Mouse (Mus musculus) ZHBTc4 (cell line): ENCODE measurements at regions not wholly inside any gene's neighbourhood (a gene's known extent, or its start where the extent isn't known, plus 50 kb on each side); places are given as distances from the start of the nearest gene placed in this dataset.

Source experiments
- DNase-seq: peaks from one replicate; pipeline ENCODE4 v3.0.0-alpha.2; 2011; ENCODE audit warnings: low read depth, low spot score

DNA sequence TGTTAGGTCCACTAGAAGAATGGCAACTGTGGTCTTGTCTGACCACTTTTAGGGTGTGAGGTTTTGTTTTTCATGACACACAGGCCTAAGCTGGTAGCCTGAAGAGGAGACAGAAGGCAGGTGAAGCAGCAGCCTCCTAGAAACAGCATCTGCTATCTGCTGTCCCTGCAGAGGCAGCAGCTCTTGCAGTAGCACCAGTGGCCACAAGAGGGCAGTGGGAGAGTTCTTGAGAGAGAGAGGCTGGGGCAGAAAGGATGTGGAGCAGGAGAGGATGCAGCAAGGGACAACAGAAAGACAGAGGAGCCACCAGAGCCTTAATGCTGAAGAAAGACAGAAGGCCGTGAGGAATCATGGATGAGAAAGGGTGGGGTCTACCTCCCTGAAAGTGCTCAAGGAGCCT, 88.1 kb upstream of the Usp51 start:
- DNase-seq: peak; percentile 73

DNA sequence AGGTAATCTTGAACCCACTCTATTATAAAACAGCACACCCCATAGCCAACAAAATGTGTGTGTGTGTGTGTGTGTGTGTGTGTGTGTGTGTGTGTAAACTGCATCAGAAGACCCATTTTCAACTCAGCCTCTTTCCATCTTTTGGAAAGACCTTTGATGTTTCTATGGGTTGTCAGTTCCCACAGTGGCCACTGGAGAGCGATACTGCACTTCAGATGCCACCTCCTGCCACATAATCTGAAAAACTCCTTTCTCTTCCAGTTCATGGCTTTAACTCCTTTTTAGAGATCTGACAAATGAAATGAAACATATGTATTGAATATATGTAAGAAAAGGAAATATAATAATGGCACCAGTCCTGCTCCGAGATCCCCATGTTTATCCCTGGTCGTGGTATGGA, 79.3 kb upstream of the Usp51 start:
- DNase-seq: peak; percentile 33

DNA sequence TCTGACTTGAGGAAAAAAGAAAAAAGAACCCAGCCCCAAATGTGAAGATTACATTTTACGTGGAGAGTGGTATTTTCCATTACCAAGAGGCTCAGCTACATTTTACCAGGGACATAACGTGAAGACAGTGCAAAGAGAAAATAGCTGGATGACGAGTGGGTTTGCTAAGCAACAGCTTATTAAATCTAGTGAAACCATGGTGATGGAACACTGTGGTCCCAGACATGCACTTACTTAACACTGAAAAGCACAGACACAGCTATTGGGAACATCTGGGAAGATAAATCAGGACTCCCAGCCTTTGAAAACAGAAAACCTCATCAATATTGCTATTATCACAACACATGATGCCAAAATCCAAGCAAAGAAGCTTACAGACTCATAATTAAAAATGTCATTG, 60.1 kb upstream of the Usp51 start:
- DNase-seq: no peak
